Mouse (Mus musculus): ENCODE measurements at regions not wholly inside any gene's neighbourhood (a gene's known extent, or its start where the extent isn't known, plus 50 kb on each side); places are given as distances from the start of the nearest gene placed in this dataset.

DNA sequence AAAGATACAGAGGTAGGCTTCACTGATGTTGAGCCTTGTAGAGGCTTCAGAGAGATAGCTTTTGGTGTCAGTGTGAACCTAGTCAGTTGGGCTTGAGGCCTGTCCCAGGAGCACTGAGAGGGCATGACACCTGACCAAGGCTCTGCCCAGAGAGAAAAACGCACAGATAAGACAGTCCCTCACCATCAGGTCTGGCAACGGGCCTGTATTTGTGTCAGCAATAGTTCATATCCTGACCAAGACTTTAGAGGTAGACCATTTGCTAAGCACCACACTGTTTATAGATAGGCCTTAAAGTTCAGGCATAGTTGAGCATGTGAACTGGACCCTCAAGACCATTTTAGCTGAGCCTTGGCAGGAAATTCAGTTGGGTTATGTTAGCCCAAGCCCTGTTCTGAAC, 60.4 kb upstream of the C2cd4b start:
- DNase-seq (ENCODE audit: low spot score), result no peak

DNA sequence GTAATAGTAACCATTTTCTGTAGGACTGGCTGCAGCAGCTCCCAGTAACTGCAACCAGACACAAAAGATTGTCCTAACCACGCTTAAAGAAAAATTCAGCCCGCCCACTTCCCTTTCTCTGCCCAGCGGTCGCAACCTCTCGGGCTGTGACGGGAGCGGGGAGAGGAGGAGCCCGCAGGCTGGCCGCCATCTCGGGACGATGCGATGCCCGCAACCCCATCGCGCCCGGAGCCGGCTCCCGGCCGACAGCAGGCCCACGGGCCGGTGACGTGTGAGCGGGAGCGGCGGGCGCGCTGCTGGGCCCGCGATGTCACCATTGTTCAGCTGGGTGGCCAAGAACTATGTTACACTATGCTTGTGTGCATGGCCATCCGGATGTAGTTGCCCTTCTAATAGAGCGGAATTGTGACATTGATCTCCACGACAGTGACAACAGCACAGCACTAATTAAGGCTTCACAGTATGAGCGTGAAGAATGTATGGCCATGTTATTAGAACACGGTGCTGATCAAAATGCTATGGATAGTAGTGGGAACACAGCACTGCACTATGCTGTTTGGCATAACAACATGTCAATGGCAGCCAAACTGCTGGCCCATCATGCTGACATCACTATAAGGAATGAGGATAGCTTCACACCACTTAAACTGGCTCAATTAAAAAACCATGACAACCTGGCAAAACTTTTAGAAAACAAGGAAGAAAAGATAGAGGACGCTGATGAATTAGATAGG, 59.2 kb upstream of the C2cd4b start:
- peak; percentile 54 for DNase-seq (ENCODE audit: low spot score)

DNA sequence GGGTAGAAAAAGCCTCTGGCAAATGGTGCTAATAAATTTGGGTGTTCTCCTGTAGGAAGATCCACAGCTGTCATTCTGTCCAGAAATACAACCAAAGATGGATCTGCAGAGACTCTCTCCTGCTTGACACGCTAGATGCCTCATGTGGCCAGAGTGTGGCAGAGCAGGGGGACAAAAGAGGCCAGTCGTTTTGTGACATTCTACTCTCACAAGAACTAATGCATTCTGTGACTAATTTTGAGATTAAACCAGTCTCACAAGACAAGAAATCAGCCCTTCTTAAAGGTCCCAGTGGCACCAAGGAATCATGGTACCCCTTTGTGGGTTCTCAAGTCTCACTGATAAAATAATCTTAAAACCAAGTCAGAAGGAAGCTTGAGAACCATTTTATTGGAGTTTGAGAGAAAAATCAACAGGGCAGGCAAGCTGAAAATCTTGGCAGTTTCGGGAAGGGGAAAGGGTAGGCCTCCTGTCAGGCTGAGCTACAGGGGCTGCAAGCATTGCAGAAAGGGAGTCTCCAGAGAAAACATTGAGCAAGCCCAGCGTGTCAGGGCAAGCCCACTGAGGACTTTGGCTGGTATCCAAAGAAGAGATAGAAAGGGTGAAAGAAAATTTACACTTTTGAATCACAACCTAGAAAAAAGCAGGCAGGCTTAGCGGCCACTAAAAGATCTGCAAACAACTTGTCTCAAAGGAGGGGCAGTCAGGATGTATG, 50.8 kb upstream of the C2cd4b start:
- no peak for DNase-seq (ENCODE audit: low spot score)

Measured in embryo, embryonic 10 days (tissue).